Mouse (Mus musculus) cerebellum, adult 2 months (tissue): Measurements from ENCODE around the gene Rcan2.

ENCODE experiments used
- CTCF ChIP-seq: fragments of 200-500 bp; IDR thresholded peaks from 2 replicates; pipeline ENCODE4 v1.5.1; 2011; ENCODE audit warnings: low read depth, mild to moderate bottlenecking, control low read depth, low read length, moderate library complexity, borderline replicate concordance; ENCODE audit not compliant: insufficient read depth
- POLR2A ChIP-seq: fragments of 200-500 bp; IDR thresholded peaks from 2 replicates; pipeline ENCODE4 v1.6.1; 2011; ENCODE audit warnings: low read length, control low read depth, borderline replicate concordance; ENCODE audit not compliant: insufficient read depth

DNA sequence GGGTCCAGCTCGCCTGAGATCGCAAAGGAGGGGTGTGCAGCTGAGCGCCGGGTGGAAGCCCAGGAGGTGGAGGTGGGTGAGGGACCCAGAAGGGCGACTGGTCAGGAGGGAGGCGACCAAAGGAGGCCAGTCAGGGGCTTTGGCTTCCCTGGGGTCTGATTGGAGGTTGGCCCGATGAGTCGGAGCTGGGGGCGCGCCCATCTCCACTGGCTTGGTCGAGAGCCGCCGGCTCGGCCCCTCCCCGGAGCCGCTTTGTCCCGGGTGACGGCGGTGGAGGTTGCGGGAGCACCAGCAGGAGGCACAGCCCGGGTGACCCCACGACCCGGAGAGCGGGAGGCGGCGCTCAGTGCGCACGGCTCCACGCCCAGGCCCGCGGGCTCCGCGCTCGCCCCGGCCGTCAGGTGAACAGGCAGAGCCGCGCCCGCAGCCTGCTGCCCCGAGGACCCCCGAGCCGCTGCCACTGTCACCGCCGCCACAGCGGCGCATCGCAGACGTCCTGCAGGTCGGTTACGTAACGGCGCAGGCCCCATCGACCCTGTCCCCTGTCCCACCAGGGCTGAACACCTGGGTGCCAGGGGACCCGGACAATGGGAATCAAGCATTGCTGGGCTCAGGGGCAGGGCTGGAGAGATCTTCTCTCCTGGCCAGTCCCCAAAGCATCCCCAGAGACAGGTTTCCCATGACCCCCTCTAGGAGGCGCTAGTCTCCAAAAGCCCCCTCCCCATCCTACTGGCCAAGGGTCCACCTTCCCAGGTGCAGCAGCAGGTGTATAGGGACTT is 633 bp downstream of the Rcan2 start:
- TF ChIP-seq CTCF (peak; percentile 31; the same call in 1 of the 2 replicates), POLR2A (no peak)
